Mouse (Mus musculus) layer of hippocampus, postnatal 25 days (tissue): ENCODE measurements around the gene Mfap3l. TPM values are rescaled to one million over a fixed set of nuclear protein-coding genes. Genes with fewer than 3 reads are reported as not detected.
"Not testable (repeated sequence)": the region's sequence is repeated elsewhere in the genome, so short reads cannot be mapped to it uniquely, and the experiment has no call there.

Source experiments
- DNase-seq, 2 experiments: peaks; one replicate each; pipeline ENCODE4 v3.0.0; 2022; ENCODE audit warnings: mixed read lengths in 2 of 2, low spot score in 1 of 2; ENCODE audit errors: extremely low spot score in 1 of 2
- total RNA-seq, 2 experiments: library from RNA; stranded (reverse); gene quantifications; 2 replicates each; pipeline ENCODE4 v1.2.3; 2021

The Mfap3l gene
- total RNA-seq: 10 to 100 TPM; 41.4 to 48.3 TPM

DNA sequence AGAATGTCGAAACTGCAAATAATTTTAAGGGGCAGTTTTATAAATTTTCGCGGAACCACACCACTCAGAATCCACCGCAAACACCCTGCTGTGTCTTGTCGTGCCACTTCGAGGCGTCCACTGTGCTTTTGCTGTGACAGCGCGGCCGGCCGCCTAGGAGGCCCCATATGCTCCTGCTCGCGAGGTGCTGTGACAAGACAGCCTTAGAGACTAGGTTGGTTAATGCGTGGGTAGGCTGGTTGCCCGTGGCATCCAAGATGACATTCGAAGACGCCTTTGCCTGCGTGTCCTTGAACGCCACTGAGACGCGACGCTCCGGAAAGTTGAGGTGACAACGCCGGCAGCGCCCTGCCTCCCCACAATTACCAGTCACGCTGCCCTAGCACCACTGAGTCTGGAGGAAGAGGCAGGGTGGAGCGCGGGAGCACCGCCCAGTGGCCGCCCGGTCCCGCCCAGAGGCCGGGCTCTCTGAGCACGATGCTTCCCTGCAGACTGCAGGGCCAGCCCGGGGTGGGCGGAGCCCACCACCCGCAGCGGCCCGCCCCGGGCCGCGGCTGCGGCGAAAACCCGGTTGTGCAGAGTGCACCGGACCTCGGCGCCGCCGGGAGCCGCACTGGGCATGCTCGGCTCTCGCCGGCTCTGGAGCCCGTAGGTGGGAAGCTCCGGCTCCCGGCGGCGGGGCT is at the start of gene Mfap3l:
Gene Mfap3l, plus strand, starts transcription at position 578 of the 683 bp plus-strand sequence.
- peak; percentile 81 to 88 for DNase-seq

DNA sequence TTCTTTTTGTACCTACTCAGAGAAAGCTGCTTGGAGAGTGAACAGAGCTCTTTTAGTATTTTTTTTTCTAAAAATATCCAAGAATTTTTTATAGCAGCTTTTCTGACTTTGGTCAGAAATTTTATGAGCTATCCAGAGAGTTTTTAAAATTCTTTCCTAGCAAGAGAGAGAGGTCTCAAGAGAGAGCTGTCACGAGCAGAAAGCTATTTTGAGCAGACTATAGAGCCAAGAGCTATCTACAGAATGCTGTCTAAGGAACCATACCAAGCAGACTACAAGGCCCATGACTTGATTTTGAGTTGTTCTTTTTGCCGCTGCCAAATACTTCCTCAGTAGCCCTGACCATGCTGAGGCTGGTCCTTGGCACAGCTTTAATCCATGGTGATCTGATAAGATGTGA is 49.3 kb upstream of the Mfap3l start:
- DNase-seq: no peak

DNA sequence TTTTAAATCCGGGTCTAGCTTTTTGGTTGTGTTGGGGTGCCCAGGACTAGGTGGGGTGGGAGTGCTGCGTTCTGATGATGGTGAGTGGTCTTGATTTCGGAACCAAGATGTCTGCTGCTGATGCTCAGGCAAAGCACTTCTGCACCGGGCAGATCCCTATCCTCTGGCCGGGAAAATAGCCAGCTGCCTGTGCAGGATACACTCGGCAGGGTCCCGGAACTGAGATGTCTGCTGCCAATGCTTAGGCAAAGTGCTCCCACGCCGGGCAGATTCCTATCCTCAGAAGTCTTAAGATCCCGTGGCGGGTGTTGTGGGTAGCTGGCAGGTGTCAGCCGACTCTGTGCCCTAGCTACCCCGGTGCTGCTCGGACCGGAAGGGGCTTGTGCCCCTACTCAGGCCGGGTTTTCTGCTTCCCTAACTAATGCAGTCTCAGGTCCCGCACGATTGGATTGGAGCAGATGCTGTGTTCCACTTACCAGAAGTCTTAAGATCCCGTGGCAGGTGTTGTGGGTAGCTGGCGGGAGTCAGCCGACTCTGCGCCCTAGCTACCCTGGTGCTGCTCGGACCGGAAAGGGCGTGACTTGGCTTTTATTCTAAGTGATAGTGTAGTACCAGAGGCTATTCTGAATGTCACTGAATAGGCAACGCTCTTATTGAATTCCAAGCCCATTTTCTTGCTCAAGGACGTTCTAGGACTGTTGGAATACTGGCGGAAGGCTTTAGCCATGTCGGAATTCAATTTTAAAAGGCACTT is 41.1 kb upstream of the Mfap3l start:
- DNase-seq: not testable (repeated sequence)

DNA sequence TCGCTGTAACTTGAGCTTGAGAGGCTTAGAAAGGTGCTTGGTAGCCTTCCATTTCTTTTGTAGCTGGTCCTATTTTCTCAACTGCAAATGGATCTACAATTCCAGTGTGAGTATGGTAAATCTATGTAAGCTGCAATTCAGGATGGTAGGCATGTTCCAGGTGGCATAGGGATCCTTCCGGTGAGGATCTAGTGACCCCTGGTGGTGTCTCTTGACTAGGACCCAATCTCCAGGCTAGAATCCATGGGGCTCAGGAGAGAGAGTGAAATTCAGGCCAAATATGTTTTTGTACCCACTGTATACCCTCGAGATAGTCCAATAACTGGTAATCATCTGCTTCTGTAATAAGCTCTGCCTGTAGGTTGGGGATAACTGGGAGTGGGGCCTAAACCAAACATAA is 37.9 kb upstream of the Mfap3l start:
- DNase-seq: peak in 1 of 2 experiments; percentile 20

DNA sequence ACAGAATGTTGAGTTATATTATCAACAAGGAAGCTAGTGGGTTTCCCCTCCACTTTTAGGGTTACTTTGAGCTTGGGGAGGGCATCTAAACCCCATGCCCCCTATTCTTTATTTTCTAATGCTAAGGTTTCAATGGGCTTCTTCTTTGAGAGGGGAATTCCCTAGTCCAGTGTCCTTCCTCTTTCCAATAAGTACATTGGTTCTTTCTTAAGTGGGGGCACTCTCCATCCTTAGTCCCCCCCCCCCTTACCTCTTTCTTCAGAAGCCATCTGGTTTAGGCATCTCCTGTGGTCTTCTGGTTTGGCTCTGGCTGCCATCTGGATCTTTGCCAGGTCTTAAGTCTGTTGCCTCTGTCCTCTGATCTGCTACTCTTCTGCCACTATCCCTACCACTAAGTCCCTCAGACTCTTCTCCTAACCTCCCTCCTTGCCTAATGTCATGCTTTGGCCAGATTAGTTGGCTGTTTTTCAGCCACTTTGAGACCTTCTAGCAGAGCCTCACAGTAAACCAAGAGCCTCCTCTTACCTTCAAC is 21.0 kb upstream of the Mfap3l start:
- no peak for DNase-seq

DNA sequence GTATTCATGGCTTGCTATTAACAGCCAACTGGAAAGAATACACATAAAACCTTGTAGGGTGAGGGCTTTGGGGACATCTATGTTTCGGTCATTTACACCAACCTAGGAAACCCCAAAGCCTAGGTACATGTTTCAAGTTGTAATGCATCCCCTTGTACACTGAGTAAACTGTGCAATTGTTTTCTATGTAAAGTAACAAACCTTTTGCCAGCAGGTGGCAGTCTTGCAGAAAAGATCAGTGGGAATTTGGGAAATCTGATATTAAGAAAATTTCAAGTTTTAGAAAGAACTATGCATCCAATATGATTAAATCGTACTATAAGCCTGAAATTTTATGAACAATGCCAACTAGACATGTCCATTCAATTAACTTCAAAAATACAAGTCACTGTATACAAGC is 15.7 kb upstream of the Mfap3l start:
- DNase-seq: peak in 1 of 2 experiments; percentile 70

DNA sequence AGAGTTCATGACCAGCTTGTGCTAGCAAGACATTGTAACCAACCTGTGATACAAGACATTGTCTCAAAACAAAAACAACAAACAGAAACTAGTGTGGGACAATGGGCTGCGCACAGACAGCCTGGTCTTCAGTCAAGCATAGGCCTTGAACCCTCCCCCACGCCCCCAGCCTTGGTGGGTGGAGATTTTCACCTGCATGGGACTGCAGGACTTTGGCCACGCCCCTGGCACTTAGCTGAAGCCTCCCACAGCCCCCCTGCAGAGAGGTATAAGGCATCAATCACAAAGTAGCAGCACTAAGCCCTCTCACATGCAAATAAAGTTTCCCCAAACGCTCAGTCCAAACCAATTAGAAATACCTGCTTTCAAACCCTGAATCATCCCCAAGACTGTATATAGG is 11.1 kb upstream of the Mfap3l start:
- no peak for DNase-seq

DNA sequence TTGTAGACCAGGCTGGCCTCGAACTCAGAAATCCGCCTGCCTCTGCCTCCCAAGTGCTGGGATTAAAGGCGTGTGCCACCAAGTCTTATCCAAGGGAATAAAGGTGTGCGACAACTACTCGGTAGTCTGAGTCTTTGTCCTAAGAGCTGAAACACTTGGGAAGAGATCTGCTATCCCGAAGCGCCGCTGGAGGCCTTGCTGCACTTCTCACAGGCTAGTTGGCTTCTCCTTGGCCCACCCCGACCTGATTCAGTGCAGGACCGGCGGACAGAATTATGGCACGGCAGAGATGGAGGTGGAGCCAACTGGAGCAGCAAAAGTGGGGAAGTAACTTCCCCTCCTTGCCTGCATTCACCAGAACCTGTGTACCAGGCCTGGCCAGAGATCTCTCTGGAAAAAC is 10.6 kb upstream of the Mfap3l start:
- DNase-seq: no peak

DNA sequence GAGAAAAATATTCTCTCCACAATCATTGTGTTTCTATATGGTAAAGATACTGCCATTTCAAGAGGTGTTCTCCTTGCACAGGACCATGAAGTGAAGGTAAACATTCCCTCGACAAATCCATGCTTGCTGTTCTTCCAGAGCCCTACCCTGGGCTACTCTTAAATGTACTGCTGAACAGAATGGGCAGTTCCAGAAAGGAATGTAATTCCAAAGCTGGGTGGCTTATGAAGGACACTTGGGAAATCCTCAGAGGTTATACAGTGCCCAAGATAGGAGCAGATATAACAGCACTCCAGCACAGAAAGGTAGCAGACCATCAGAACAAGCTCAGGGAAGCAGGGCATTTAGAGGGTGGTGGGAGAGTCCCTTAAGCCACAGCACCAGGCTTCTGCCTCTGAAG is 9.2 kb upstream of the Mfap3l start:
- DNase-seq: no peak

DNA sequence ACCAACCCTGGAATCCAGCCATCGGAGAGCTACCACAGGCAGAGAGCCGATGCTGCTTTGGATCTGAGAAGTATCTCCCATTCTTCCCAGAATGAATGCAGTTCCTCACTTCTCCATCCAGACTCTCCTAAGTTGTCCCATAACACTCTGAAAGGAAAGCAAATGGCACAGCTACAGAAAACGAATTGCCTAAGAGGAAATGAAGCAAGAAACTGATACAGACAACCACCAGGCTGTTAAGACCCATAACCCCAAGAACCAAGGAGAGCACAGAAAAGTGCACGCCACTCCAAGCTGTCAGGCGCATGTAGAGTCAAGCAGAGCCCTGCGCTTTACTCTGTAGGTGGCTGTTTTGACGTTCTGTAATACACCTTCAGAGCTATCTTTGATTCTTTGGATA is 7.9 kb upstream of the Mfap3l start:
- no peak for DNase-seq

DNA sequence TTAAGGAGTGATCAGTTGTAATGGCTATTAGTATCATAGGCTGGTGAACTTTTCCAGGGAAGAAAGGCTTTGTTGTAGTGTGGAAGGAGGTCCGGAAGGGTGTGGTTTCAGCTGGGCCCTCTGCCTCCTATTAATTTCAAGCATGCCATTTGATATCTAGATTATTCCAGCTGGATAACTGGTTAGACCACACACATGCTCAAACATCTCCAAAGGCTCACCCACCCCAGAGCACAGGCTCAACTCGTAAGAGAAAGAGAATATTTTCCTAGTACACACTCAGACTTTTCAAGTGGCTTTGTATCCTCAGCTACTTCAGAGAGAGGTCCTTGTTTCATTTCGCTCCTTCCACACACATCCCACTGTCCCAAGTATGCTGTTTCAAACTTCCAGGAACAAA is 4.7 kb upstream of the Mfap3l start:
- no peak for DNase-seq

DNA sequence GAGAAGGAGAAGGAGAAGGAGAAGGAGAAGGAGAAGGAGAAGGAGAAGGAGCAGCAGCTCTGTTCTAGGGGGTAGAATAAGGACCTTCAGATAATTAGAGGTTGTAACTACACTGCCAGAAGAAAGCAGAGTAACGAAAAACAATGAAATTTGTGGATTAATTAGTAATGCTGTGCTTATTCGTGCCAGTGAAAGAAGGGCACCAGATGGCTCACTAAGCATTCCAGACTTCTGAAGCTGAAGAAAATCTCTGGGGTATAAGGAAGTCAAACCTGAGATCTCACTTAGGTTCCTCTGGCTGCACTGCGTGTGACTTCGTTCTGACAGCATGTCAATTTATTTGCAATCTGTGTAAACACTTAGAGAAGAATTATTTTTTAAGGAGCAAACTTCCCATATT is 3.6 kb upstream of the Mfap3l start:
- DNase-seq: no peak

DNA sequence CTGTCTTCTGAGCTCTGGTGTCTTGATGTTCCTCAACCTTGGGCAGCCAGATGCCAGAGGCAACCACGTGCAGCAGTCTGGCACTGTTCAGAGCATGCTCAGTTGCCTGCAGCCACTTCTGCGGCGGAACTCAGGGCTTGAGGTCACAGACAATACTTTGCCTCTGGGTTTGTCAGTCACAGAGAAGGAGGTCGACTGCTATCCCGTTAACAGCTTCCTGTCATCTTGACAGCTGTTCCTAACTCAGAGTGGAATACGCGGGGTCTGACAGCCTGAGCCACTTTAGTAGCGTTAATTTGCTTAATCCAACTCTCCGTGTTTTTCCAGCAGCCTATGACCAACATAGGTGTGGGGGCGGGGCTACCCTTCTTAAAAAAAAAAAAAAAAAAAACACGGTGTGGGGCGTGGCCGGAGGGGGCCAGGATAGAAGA is 1.1 kb upstream of the Mfap3l start:
- peak; percentile 68 to 73 for DNase-seq

DNA sequence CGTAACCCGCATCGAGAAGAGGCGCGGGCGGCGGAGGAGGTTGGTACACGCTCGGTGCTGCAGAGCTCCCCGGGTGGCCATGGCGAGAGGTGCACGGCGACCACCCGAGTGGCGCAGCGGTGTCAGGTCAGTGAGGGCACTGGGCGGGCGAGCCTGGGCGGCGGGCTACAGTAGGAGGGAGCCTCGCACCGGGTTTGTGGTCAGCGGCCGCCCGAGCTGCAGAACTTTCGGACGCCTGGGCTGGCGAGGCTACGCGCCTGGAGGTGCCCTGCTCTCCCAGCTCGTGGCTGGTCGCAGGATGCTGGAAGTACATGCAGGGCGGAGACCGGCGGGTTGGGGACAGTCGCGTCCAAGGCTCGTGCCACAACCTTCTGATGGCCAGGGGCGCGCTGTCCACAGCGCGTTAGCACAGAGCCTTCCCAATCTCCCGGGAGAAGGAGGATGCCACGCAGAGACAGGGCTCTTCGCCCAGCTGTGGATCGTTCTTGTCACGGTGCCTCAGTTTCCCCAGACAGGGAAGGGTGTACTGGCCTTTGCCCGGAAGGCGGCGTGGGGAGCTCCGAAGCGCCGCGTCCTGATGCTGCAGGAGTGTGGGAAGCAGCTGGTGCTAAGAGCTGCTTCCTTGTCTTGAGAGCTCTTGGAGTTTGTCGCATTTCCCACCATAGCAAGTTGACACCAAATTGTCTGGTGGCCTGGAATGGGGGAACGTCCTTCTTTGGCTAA is 467 bp downstream of the Mfap3l start:
- DNase-seq: peak in 1 of 2 experiments; percentile 33

DNA sequence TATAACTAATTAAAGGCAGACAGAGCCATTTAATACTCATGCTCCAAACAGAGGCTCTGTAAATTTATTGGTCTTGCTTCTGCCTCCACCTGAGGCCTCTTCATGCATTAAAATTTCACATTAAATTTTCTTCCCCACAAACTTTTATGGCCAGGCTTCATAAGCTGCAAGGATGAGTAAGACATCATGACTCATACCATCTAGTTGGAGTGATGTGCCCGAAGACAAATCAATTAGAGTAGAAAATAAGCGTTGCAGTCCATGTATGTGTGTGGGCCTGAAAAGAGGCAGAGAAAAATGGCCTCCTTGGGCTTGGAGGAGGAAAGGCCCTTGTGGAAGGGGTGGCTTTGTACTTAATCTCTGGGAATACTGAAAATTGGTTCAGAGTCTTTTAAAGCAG is 2.3 kb downstream of the Mfap3l start:
- no peak for DNase-seq

DNA sequence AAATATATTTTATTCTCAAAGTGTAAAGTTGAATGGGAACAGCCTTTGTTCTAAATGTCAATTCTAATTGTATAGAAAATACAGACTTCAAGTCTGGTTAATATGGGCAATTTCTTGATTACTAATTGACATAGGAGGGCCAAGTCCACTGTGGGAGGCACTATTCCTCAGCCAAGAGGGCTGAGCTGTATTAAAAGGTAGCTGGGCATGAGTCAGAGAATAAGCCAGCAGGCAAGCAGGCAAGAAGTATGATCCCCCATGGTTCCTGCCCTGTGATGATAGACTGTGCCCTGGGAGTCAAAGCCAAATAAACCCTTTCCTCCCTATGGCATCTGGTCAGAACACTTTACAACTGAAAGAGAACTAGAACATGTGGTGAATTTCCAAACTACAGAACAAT is 3.2 kb downstream of the Mfap3l start:
- no peak for DNase-seq

DNA sequence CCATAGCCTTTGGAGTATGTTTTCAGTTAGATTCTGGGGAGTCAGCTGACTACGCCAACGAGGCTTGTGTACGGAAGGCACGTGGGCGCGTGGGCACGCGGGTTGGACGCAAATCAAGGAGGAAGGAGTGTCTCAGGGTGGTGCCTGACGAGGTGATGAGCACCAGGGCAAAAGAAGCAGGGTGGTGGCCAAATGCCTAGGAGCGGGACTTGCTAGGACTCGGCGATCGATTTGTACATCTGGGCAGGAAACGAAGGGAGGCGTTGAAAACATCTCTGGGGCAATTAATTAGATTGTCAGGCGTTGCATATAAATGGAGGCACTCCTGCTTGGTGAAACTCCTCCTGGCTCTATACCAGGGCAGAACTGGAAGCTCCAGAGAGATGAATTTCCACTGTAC is 7.4 kb downstream of the Mfap3l start:
- no peak for DNase-seq

DNA sequence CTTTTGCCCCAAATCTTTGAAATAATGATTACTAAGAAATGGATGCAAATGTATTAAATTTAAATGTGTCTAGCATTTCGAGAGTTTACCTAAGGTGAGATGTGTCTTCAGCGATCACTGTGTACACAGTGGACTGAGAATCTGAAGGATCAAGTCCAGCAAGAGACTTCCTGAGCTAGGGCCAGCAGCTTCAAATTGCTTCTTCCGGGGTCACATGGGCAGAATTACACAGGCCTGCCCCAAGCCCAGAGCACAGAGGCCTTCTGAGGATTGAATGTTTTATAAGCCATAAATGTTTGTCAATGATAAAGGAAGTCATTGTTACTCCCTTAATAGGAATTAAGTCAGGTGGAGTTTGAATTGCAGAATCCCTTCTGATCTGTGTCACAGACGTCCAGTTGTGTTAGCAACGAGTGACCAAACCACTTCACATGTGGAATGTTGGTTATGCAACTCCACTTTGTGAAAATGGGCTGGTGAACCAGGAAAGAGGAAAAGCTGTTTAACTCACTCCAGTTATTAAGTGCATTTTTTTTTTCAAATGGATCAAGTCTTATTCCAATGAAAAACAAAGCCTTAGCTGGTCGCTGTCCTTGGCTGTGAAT is 10.9 kb downstream of the Mfap3l start:
- no peak for DNase-seq

DNA sequence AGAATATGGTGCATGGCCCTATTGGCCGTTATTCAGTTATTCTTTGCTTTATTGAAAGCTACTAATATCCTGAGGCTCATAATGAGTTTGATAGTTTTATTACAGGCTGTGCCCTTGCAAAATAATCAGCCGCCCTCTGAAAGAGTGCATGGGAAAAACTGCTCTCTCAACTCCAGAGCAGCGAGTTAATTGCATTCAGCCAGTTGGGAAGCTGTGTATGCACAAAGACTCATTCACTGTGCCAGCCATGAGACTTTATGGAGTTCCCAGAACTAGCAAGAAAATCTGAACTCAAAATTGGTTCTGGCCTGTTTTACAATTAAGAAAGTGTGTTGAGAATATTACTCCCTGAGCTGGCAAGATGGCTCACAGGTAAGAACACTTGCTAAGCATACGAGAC is 12.5 kb downstream of the Mfap3l start:
- no peak for DNase-seq

DNA sequence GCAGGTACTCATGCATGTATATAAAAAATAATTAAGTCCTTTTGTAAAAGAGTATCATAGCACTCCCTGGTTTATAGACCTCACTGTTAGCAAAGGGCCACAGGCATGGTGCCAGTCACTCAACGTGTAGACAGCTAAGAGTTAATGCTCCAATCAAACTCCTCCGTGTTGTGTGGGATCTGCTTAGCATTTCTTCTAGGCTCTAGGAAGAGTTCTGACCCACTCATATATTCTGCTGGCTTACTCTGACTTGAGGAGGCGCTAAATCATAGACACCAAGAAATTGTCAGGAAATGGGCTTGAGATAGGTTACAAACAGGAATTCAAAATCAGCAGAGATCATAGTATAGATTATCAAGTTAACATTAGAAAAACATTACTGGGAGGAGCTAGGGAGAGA is 13.3 kb downstream of the Mfap3l start:
- DNase-seq: no peak

DNA sequence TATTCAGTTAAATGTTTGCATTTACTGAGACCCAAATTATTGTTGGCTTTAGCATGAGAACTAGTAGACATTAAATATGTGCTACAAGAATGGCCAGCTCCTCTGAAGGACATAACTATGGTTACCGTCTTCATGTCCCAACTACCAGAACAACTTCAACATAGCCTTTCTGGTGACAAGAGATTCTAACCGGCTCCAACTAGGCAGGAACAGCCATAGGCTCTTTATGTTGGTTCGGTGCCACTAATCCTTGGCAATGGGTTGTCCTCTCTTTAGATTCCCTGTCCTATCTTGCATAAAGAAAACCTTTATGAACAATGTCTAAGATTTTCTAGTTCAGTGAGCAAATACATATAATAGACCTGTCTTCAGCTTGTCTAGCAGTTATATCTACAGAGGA is 14.7 kb downstream of the Mfap3l start:
- DNase-seq: no peak
